Mouse (Mus musculus) left cerebral cortex, adult 8-10 months (tissue): ENCODE results near the gene Nckap5. TPM values are rescaled to one million over a fixed set of nuclear protein-coding genes. Genes with fewer than 3 reads are reported as not detected.

Source experiments
- DNase-seq, 2 experiments: peaks; one replicate each; pipeline ENCODE4 v3.0.0; 2022; ENCODE audit warnings: low spot score in 2 of 2
- total RNA-seq, 4 experiments: library from RNA; stranded (reverse); gene quantifications; 2 replicates each; pipeline ENCODE4 v1.2.4; 2022

The Nckap5 gene
- total RNA-seq, 4 experiments from 2014 or later = 4.1 to 7.0 (median 5.9) TPM

- DNase-seq = no peak
These were observed 124.0 kb downstream of the Nckap5 start for GRCm38 (mm10) chr1:126706611-126707010.

GRCm38 (mm10) chr1:126700978-126701320, 129.7 kb downstream of the Nckap5 start:
- no peak for DNase-seq

GRCm38 (mm10) chr1:126700063-126700977, 130.3 kb downstream of the Nckap5 start:
- DNase-seq = no peak

GRCm38 (mm10) chr1:126693585-126693984, 137.0 kb downstream of the Nckap5 start:
- DNase-seq = no peak

GRCm38 (mm10) chr1:126688593-126688992, 142.0 kb downstream of the Nckap5 start:
- DNase-seq = peak in 1 of 2 experiments; percentile 28

- peak in 1 of 2 experiments; percentile 14 for DNase-seq
These were observed 143.9 kb downstream of the Nckap5 start for GRCm38 (mm10) chr1:126686678-126687077.

GRCm38 (mm10) chr1:126683621-126684445, 146.8 kb downstream of the Nckap5 start:
- DNase-seq = peak; percentile 38 to 54

- DNase-seq = no peak
These were observed 148.8 kb downstream of the Nckap5 start for GRCm38 (mm10) chr1:126681773-126682172.

- DNase-seq = no peak
These were observed 151.3 kb downstream of the Nckap5 start for GRCm38 (mm10) chr1:126679348-126679747.

GRCm38 (mm10) chr1:126677280-126677679, 153.3 kb downstream of the Nckap5 start:
- DNase-seq = no peak

GRCm38 (mm10) chr1:126676769-126677168, 153.8 kb downstream of the Nckap5 start:
- DNase-seq = no peak

GRCm38 (mm10) chr1:126675142-126675541, 155.5 kb downstream of the Nckap5 start:
- DNase-seq = no peak

- no peak for DNase-seq
These were observed 157.4 kb downstream of the Nckap5 start for GRCm38 (mm10) chr1:126673238-126673637.

- no peak for DNase-seq
These were observed 160.1 kb downstream of the Nckap5 start for GRCm38 (mm10) chr1:126670507-126670906.

GRCm38 (mm10) chr1:126660098-126660999, 170.2 kb downstream of the Nckap5 start:
- DNase-seq = no peak

GRCm38 (mm10) chr1:126658731-126659130, 171.9 kb downstream of the Nckap5 start:
- no peak for DNase-seq

- DNase-seq = peak; percentile 3 to 84
These were observed 174.4 kb downstream of the Nckap5 start for GRCm38 (mm10) chr1:126656246-126656645.

- DNase-seq = no peak
These were observed 178.5 kb downstream of the Nckap5 start for GRCm38 (mm10) chr1:126652085-126652484.

GRCm38 (mm10) chr1:126650806-126651205, 179.8 kb downstream of the Nckap5 start:
- DNase-seq = no peak

GRCm38 (mm10) chr1:126642751-126643150, 187.8 kb downstream of the Nckap5 start:
- DNase-seq = no peak

- no peak for DNase-seq
These were observed 191.1 kb downstream of the Nckap5 start for GRCm38 (mm10) chr1:126639463-126639862.
